Mouse (Mus musculus) embryo, embryonic 10 days (tissue): ENCODE results near the gene Naa35.

Experiments
- DNase-seq: peaks from one replicate; pipeline ENCODE4 v3.0.0-alpha.2; 2015; ENCODE audit warnings: low spot score

Naa35 gene

GRCm38 (mm10) chr13:59584947-59585647, at the start of gene Naa35, which contains the start of gene Agtpbp1:
Gene Naa35 (plus strand): TSS chr13:59585259.
Gene Agtpbp1 (minus strand): TSS chr13:59585227.
- peak; percentile 99 for DNase-seq

- DNase-seq = no peak
These were observed 49.3 kb upstream of the Naa35 start for GRCm38 (mm10) chr13:59535746-59536145.

GRCm38 (mm10) chr13:59536631-59537030, 48.4 kb upstream of the Naa35 start:
- no peak for DNase-seq

- no peak for DNase-seq
These were observed 46.4 kb upstream of the Naa35 start for GRCm38 (mm10) chr13:59538661-59539060.

- DNase-seq = no peak
These were observed 45.0 kb upstream of the Naa35 start for GRCm38 (mm10) chr13:59540030-59540429.

- DNase-seq = no peak
These were observed 42.6 kb upstream of the Naa35 start for GRCm38 (mm10) chr13:59542411-59542810.

GRCm38 (mm10) chr13:59547091-59547490, 38.0 kb upstream of the Naa35 start:
- DNase-seq = no peak

GRCm38 (mm10) chr13:59547716-59548115, 37.3 kb upstream of the Naa35 start:
- DNase-seq = no peak

- no peak for DNase-seq
These were observed 35.7 kb upstream of the Naa35 start for GRCm38 (mm10) chr13:59549318-59549798.

- no peak for DNase-seq
These were observed 32.8 kb upstream of the Naa35 start for GRCm38 (mm10) chr13:59552286-59552685.

- no peak for DNase-seq
These were observed 32.3 kb upstream of the Naa35 start for GRCm38 (mm10) chr13:59552751-59553150.

- DNase-seq = no peak
These were observed 30.1 kb upstream of the Naa35 start for GRCm38 (mm10) chr13:59554772-59555505.

GRCm38 (mm10) chr13:59555613-59556192, 29.4 kb upstream of the Naa35 start:
- DNase-seq = no peak

- DNase-seq = peak; percentile 66
These were observed 28.4 kb upstream of the Naa35 start for GRCm38 (mm10) chr13:59556670-59557069.

GRCm38 (mm10) chr13:59557185-59557985, 27.7 kb upstream of the Naa35 start:
- DNase-seq = peak; percentile 88

- no peak for DNase-seq
These were observed 26.3 kb upstream of the Naa35 start for GRCm38 (mm10) chr13:59558776-59559175.

- DNase-seq = no peak
These were observed 22.6 kb upstream of the Naa35 start for GRCm38 (mm10) chr13:59562471-59562870.

GRCm38 (mm10) chr13:59564505-59564904, 20.6 kb upstream of the Naa35 start:
- DNase-seq = no peak

GRCm38 (mm10) chr13:59564923-59565322, 20.1 kb upstream of the Naa35 start:
- DNase-seq = no peak

- DNase-seq = no peak
These were observed 19.0 kb upstream of the Naa35 start for GRCm38 (mm10) chr13:59565945-59566520.

GRCm38 (mm10) chr13:59571107-59571506, 14.0 kb upstream of the Naa35 start:
- no peak for DNase-seq

GRCm38 (mm10) chr13:59572549-59572948, 12.5 kb upstream of the Naa35 start:
- DNase-seq = no peak
